Mouse (Mus musculus): ENCODE data around the gene Exosc8. TPM values are rescaled to one million over a fixed set of nuclear protein-coding genes. Genes with fewer than 3 reads are reported as not detected.
"Not testable (repeated sequence)": the region's sequence is repeated elsewhere in the genome, so short reads cannot be mapped to it uniquely, and the experiment has no call there.

Gene Exosc8
- 100 and 110 TPM in 2 replicates for polyA plus RNA-seq (2015; fragmentation: Nextera tagmentation; extraction: Ambion mirVana)

GRCm38 (mm10) chr3:54735247-54736046, at the start of gene Exosc8, which contains the start of gene Alg5:
Gene Exosc8 (minus strand): TSS chr3:54735393.
Gene Alg5 (plus strand): TSS chr3:54735539.
- Histone ChIP-seq H3K4me3 (replicated peaks) (peak within 1 kb of the TSS; percentile 94), H3K9ac (peak within 1 kb of the TSS; percentile 93), H3K4me1 (replicated peaks) (no peaks in the 10 kb centered on the region), H3K9me3 (no peaks in the 10 kb centered on the region), H3K4me2 (replicated peaks) (peak within 1 kb of the TSS; percentile 78), H3K27ac (peak within 1 kb of the TSS; percentile 100), H3K36me3 (peaks cover 8% of the 10 kb centered on the region; the same call in 1 of the 2 replicates), H3K27me3 (replicated peaks) (no peaks in the 10 kb centered on the region)
- peak; percentile 94 for ATAC-seq
- under 1% methylated on average over 65 of the region's 65 CpGs for WGBS

- ATAC-seq = no peak
- Histone ChIP-seq H3K9me3 (no peaks in the 10 kb centered on the region), H3K4me1 (replicated peaks) (0 out of 2 replicates have a peak, but pooled peaks cover 2% of the 10 kb centered on the region), H3K4me3 (replicated peaks) (no peak overlapping the region), H3K27ac (no peak overlapping the region), H3K27me3 (replicated peaks) (no peaks in the 10 kb centered on the region), H3K9ac (no peak overlapping the region), H3K36me3 (no peaks in the 10 kb centered on the region), H3K4me2 (replicated peaks) (no peak overlapping the region)
- WGBS = 66% methylated on average over 7 of the region's 7 CpGs
These were observed 40.9 kb upstream of the Exosc8 start for GRCm38 (mm10) chr3:54775989-54776631.

- ATAC-seq = no peak
- WGBS = 85% methylated on average over 6 of the region's 6 CpGs
- 0 out of 2 replicates have a peak, but pooled peaks cover 2% of the 10 kb centered on the region for H3K4me1 ChIP-seq (replicated peaks)
- H3K9me3 ChIP-seq = no peaks in the 10 kb centered on the region
- H3K4me3 ChIP-seq (replicated peaks) = no peak overlapping the region
- no peak overlapping the region for H3K9ac ChIP-seq
- no peak overlapping the region for H3K4me2 ChIP-seq (replicated peaks)
- no peaks in the 10 kb centered on the region for H3K36me3 ChIP-seq
- H3K27ac ChIP-seq = no peak overlapping the region
- H3K27me3 ChIP-seq (replicated peaks) = no peaks in the 10 kb centered on the region
These were observed 38.4 kb upstream of the Exosc8 start for GRCm38 (mm10) chr3:54773613-54774012.

- 68% methylated on average over 17 of the region's 17 CpGs for WGBS
- no peak for ATAC-seq
- Histone ChIP-seq H3K27ac (no peak overlapping the region), H3K9ac (no peak overlapping the region), H3K9me3 (no peaks in the 10 kb centered on the region), H3K4me2 (replicated peaks) (no peak overlapping the region), H3K4me3 (replicated peaks) (no peak overlapping the region), H3K4me1 (replicated peaks) (no peaks in the 10 kb centered on the region), H3K27me3 (replicated peaks) (no peaks in the 10 kb centered on the region), H3K36me3 (no peaks in the 10 kb centered on the region)
These were observed 34.4 kb upstream of the Exosc8 start for GRCm38 (mm10) chr3:54769349-54770275.

GRCm38 (mm10) chr3:54768592-54768991, 33.4 kb upstream of the Exosc8 start:
- Histone ChIP-seq H3K9me3 (no peaks in the 10 kb centered on the region), H3K9ac (no peak overlapping the region), H3K4me1 (replicated peaks) (no peaks in the 10 kb centered on the region), H3K4me2 (replicated peaks) (no peak overlapping the region), H3K27me3 (replicated peaks) (no peaks in the 10 kb centered on the region), H3K36me3 (no peaks in the 10 kb centered on the region), H3K27ac (no peak overlapping the region), H3K4me3 (replicated peaks) (no peak overlapping the region)
- ATAC-seq = no peak
- 80% methylated on average over 8 of the region's 8 CpGs for WGBS

GRCm38 (mm10) chr3:54766811-54767210, 31.6 kb upstream of the Exosc8 start:
- Histone ChIP-seq H3K4me1 (replicated peaks) (no peaks in the 10 kb centered on the region), H3K27ac (peak overlapping the region; percentile 48), H3K4me3 (replicated peaks) (no peak overlapping the region), H3K36me3 (no peaks in the 10 kb centered on the region), H3K9ac (no peak overlapping the region), H3K9me3 (no peaks in the 10 kb centered on the region), H3K27me3 (replicated peaks) (no peaks in the 10 kb centered on the region), H3K4me2 (replicated peaks) (peak overlapping the region; percentile 33; the same call in 1 of the 2 replicates)
- ATAC-seq = no peak
- 55% methylated on average over 5 of the region's 5 CpGs for WGBS

- ATAC-seq = peak; percentile 28; the same call in 1 of the 2 replicates
- WGBS = 48% methylated on average over 14 of the region's 14 CpGs
- Histone ChIP-seq H3K4me3 (replicated peaks) (no peak overlapping the region), H3K4me1 (replicated peaks) (no peaks in the 10 kb centered on the region), H3K27ac (peak overlapping the region; percentile 40; the same call in 1 of the 2 replicates), H3K27me3 (replicated peaks) (no peaks in the 10 kb centered on the region), H3K4me2 (replicated peaks) (no peak overlapping the region), H3K9me3 (no peaks in the 10 kb centered on the region), H3K9ac (no peak overlapping the region), H3K36me3 (no peaks in the 10 kb centered on the region)
These were observed 30.8 kb upstream of the Exosc8 start for GRCm38 (mm10) chr3:54766034-54766433.

- ATAC-seq = not testable (repeated sequence)
- 85% methylated on average over 6 of the region's 6 CpGs for WGBS
- 0 out of 2 replicates have a peak overlapping the region, but pooled peaks have one; percentile 48 for H3K27ac ChIP-seq
These were observed 30.3 kb upstream of the Exosc8 start for GRCm38 (mm10) chr3:54765521-54765920.

GRCm38 (mm10) chr3:54764418-54764817, 29.2 kb upstream of the Exosc8 start:
- Histone ChIP-seq H3K9me3 (no peaks in the 10 kb centered on the region), H3K4me3 (replicated peaks) (no peak overlapping the region), H3K4me2 (replicated peaks) (peak overlapping the region; percentile 33), H3K27me3 (replicated peaks) (no peaks in the 10 kb centered on the region), H3K9ac (no peak overlapping the region), H3K27ac (no peak overlapping the region), H3K36me3 (no peaks in the 10 kb centered on the region), H3K4me1 (replicated peaks) (no peaks in the 10 kb centered on the region)
- 0 out of 2 replicates have a peak, but pooled peaks have one; percentile 18 for ATAC-seq
- 69% methylated on average over 18 of the region's 18 CpGs for WGBS

More at GRCm38 (mm10) chr3:54765521-54765920, 30.3 kb upstream of the Exosc8 start:
- not testable (repeated sequence) for H3K9me3 ChIP-seq; H3K4me1 ChIP-seq (replicated peaks); H3K9ac ChIP-seq; H3K27me3 ChIP-seq (replicated peaks); H3K4me3 ChIP-seq (replicated peaks); H3K4me2 ChIP-seq (replicated peaks); H3K36me3 ChIP-seq

GRCm38 (mm10) chr3:54761258-54761657, 26.1 kb upstream of the Exosc8 start:
- Histone ChIP-seq H3K9ac (no peak overlapping the region), H3K4me1 (replicated peaks) (peaks cover 1% of the 10 kb centered on the region; the same call in 1 of the 2 replicates), H3K27ac (no peak overlapping the region), H3K4me3 (replicated peaks) (no peak overlapping the region), H3K36me3 (no peaks in the 10 kb centered on the region), H3K9me3 (no peaks in the 10 kb centered on the region), H3K4me2 (replicated peaks) (no peak overlapping the region), H3K27me3 (replicated peaks) (no peaks in the 10 kb centered on the region)
- 85% methylated on average over 1 of the region's 1 CpGs for WGBS
- no peak for ATAC-seq

- peaks cover 4% of the 10 kb centered on the region; the same call in 1 of the 2 replicates for H3K4me1 ChIP-seq (replicated peaks)
- H3K9me3 ChIP-seq = no peaks in the 10 kb centered on the region
- WGBS = 58% methylated on average over 15 of the region's 15 CpGs
- H3K4me3 ChIP-seq (replicated peaks) = no peak overlapping the region
- H3K36me3 ChIP-seq = no peaks in the 10 kb centered on the region
- no peak overlapping the region for H3K9ac ChIP-seq
- no peak for ATAC-seq
- H3K27me3 ChIP-seq (replicated peaks) = peaks cover 2% of the 10 kb centered on the region; the same call in 1 of the 2 replicates
- H3K4me2 ChIP-seq (replicated peaks) = no peak overlapping the region
- no peak overlapping the region for H3K27ac ChIP-seq
These were observed 25.3 kb upstream of the Exosc8 start for GRCm38 (mm10) chr3:54760321-54761115.
